Mouse (Mus musculus) embryonic fibroblast, embryonic 13.5 days (primary cell): ENCODE results near the gene Pknox2. TPM values are rescaled to one million over a fixed set of nuclear protein-coding genes. Genes with fewer than 3 reads are reported as not detected.

ENCODE experiments used
- H3K27ac ChIP-seq: 2 replicates; pipeline ENCODE4 v1.5.1; 2012; ENCODE audit warnings: low read length, control low read depth, inconsistent platforms; ENCODE audit not compliant: insufficient read depth
- H3K4me1 ChIP-seq: 2 replicates; pipeline ENCODE4 v1.6.1; 2011; ENCODE audit warnings: low read length; ENCODE audit not compliant: control insufficient read depth, insufficient read depth
- H3K4me3 ChIP-seq: 2 replicates; pipeline ENCODE4 v1.5.1; 2011; ENCODE audit warnings: mild to moderate bottlenecking, control low read depth, low read length; ENCODE audit not compliant: insufficient read depth
- CTCF ChIP-seq: IDR thresholded peaks from 2 replicates; pipeline ENCODE4 v1.5.1; 2011; ENCODE audit warnings: mild to moderate bottlenecking, control low read depth, low read length, moderate library complexity, borderline replicate concordance; ENCODE audit not compliant: insufficient read depth
- POLR2A ChIP-seq: IDR thresholded peaks from 2 replicates; pipeline ENCODE4 v1.6.1; 2011; ENCODE audit warnings: low read depth, mild to moderate bottlenecking, control low read depth, low read length, moderate library complexity
- polyA plus RNA-seq: library from polyadenylated mRNA; stranded (reverse); fragments of >200 nt; gene quantifications from 2 replicates; pipeline ENCODE4 v1.2.4, GENCODE M21; 2011; ENCODE audit warnings: low read depth; ENCODE audit not compliant: missing spikeins, insufficient read length

The Pknox2 gene
- polyA plus RNA-seq, 1 experiment = 23.7 TPM

- H3K4me1 ChIP-seq = no peaks in the 10 kb centered on the region
- TF ChIP-seq POLR2A (no peak), CTCF (no peak)
- H3K4me3 ChIP-seq = no peak overlapping the region
- H3K27ac ChIP-seq = no peak overlapping the region
These were observed 284.6 kb downstream of the Pknox2 start for GRCm38 (mm10) chr9:36862576-36862975.

GRCm38 (mm10) chr9:36858677-36859076, 288.5 kb downstream of the Pknox2 start:
- Histone ChIP-seq H3K4me3 (no peak overlapping the region), H3K27ac (no peak overlapping the region), H3K4me1 (no peaks in the 10 kb centered on the region)
- TF ChIP-seq POLR2A (no peak), CTCF (no peak)

- no peak for TF ChIP-seq CTCF
- TF ChIP-seq POLR2A = no peak
- no peak overlapping the region for H3K4me3 ChIP-seq
These were observed 289.6 kb downstream of the Pknox2 start for GRCm38 (mm10) chr9:36857476-36858117.

GRCm38 (mm10) chr9:36856351-36856750, 290.9 kb downstream of the Pknox2 start:
- TF ChIP-seq CTCF = no peak
- no peak for TF ChIP-seq POLR2A
- no peak overlapping the region for H3K27ac ChIP-seq
- H3K4me3 ChIP-seq = no peak overlapping the region
- no peaks in the 10 kb centered on the region for H3K4me1 ChIP-seq

More at GRCm38 (mm10) chr9:36857476-36858117, 289.6 kb downstream of the Pknox2 start:
- Histone ChIP-seq H3K4me1 (no peaks in the 10 kb centered on the region), H3K27ac (no peak overlapping the region)

GRCm38 (mm10) chr9:36852175-36852574, 295.0 kb downstream of the Pknox2 start:
- H3K4me1 ChIP-seq = peaks cover 16% of the 10 kb centered on the region
- no peak overlapping the region for H3K4me3 ChIP-seq
- H3K27ac ChIP-seq = no peak overlapping the region
- TF ChIP-seq CTCF (no peak), POLR2A (no peak)

- peak overlapping the region; percentile 47; the same call in 1 of the 2 replicates for H3K27ac ChIP-seq
- H3K4me1 ChIP-seq = peaks cover 27% of the 10 kb centered on the region
- no peak overlapping the region for H3K4me3 ChIP-seq
- TF ChIP-seq CTCF = no peak
- TF ChIP-seq POLR2A = no peak
These were observed 297.1 kb downstream of the Pknox2 start for GRCm38 (mm10) chr9:36850091-36850490.

- TF ChIP-seq CTCF = no peak
- no peak for TF ChIP-seq POLR2A
- Histone ChIP-seq H3K27ac (peak overlapping the region; percentile 92), H3K4me3 (no peak overlapping the region), H3K4me1 (peaks cover 29% of the 10 kb centered on the region)
These were observed 298.5 kb downstream of the Pknox2 start for GRCm38 (mm10) chr9:36848661-36849060.

GRCm38 (mm10) chr9:36846346-36846745, 300.9 kb downstream of the Pknox2 start:
- H3K27ac ChIP-seq = peak overlapping the region; percentile 55
- TF ChIP-seq POLR2A (no peak), CTCF (no peak)
- H3K4me3 ChIP-seq = no peak overlapping the region
- peaks cover 33% of the 10 kb centered on the region for H3K4me1 ChIP-seq

Other genes with a start within 250 kb of the Pknox2 start
- gene Tmem218, start 60.8 kb upstream of the Pknox2 start, polyA plus RNA-seq = 4.1 and 6.3 TPM in 2 replicates
- 1.9 and 2.2 TPM in 2 replicates for gene Slc37a2, start 108.3 kb upstream of the Pknox2 start, polyA plus RNA-seq
- gene Ccdc15, start 201.0 kb upstream of the Pknox2 start, polyA plus RNA-seq = 2.8 and 4.0 TPM in 2 replicates
- gene Hepacam, start 219.9 kb upstream of the Pknox2 start, polyA plus RNA-seq = 0.44 TPM in 1 of 2 replicates, not detected in the other